Mouse (Mus musculus): ENCODE data around the gene Crkl.

The Crkl gene

DNA sequence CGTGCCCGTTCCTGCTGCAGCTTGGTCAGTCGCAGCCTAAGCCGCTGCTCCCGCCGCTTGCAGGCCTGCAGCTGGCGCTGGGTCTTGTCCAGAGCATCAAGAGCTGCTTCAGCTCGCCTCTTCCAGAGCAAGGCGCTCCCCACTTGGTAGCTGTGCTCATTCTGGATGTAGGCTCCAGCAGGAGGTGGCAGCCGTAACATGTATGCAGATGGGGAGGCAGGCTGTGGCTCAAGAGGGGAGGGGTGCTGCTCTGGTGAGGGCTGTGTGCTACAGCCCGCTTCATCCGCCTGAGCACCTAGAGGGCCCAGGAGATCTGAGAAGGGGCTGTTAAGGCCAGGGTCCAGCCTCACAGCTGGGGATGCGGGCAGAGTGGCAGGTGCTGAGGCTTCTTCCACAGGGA is 76.5 kb downstream of the Crkl start:
- no peak for DNase-seq (ENCODE audit: low spot score in 2 of 2)

DNA sequence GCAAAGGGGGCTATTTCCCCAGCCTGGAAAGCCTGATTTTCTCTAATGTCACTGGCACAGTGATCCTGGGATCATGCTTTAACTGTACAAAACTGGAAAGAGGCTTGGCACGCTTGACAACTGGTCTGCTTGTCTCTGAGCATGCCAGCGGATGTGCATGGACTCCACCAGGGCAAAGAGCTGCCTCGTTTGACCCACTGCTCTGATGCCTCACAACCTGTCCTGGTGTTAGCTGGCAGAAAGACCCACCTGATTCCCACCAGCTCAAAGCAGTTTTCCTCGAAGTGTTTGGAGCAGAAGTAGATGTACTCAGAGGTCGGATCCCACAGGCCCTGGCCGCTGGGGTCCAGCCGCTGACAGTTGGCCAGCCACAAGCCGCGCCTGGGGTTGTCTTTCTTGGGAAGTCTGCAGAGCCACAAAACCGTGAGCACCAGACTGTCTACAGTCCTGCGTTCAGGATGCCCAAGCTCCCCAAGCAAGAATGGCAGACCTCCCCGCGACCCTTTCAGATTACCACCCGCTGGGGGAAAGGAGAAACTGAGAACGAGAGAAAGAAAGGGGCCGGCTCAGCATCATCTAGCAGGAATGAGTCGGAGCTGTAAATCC is 78.3 kb downstream of the Crkl start:
- no peak for DNase-seq (ENCODE audit: low spot score in 2 of 2)

DNA sequence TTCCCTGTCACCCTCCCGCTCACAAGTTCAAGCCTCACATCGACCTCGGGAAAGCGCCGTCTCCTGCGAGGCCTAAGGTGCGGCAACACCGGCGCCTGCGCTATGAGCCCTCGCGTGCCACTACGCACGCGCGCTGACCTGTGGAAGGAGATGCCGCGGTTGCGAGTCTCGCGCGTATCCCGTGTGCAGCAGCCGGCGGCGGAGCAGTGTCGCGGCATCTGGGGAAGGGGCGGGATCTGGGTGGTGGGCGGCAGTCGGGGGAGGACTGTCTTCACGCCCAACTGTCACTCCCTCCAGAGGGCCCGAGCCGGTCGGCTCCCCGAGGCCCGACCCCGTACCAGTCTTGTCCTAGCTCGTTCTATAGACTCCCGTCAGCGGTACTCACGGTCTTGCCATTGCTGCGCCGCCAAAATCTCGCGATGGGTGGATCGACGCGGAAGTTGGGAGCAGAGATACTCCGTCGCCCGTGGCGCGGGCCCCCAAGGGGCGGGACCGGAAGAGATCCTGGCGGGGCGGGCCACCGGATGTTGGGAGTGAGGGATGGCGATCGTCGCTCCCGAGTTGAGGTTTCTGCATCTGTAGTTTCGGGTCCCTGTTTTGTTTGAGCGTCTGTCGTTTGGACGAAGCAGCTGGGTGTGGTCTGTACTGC is 79.0 kb downstream of the Crkl start, which contains the start of gene Thap7:
Thap7 (minus strand) TSS at position 497 of the 649 bp plus-strand sequence.
- DNase-seq (ENCODE audit: low spot score in 2 of 2), result peak; percentile 91 to 94

DNA sequence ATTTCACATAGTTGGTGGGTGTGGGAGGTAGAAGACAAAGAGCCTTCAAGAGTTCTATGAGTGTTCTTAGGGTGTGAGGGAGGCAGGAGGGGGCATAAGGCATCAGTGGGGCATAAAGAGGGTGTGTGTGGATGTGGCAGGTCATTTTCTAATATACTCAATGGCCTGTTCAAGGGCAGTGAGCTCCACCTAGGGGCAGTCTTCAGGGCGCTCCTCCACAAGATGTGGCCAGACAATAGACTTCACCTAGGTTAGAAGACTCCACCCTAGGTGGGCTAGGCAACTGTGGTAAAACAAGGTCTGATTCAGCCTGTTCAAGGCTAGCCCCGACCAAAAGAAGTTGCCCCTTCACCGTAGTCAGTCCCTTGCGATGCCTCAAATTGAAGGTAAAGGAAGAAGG is 80.5 kb downstream of the Crkl start:
- peak in 1 of 2 experiments; percentile 21 for DNase-seq (ENCODE audit: low spot score in 2 of 2)

DNA sequence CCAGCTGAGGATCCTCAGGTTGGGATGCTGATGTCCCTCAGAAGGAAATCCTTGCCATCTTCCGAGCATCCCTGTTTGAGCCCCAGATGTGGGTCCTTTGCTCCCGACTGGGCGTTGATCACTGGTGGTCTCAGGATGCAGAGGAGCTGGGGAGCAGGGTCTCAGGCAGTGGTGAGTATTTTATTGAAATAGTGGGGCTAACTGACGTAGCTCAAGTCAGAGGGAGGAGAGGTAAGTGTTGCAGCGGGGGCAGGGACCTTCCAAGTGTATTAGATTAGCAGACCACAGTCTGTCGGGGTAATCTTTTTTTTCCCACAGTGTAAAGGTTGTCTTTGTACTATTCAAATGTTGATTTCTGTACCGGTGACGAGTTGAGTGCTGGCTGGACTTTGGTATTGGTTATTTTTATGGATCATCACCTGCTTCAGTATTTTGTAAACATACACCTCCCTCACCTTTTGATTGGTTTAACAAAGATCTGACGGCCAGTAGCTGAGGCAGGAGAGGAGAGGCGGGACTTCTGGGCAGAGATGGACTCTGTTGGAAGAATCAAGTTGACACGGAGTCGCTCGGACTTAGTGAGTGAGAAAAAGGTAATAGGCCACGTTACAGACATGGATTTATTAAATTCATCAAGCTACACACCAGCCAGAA is 81.0 kb downstream of the Crkl start:
- no peak for DNase-seq (ENCODE audit: low spot score in 2 of 2)

DNA sequence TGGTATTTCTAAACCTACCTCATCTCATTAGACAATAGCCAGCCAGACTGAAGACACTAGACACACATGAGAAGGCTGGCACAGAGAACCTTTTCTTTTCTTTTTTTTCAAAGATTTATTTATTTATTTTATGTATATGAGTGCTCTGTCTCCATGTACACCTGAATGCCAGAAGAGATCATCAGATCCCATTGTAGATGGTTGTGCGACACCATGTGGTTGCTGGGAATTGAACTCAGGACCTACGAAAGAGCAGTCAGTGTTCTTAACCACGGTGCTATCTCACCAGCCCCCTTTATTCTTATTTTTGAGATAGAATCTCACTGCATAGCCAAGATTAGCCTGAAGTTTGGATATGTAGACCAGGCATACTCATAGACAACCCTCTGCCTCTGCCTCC is 84.8 kb downstream of the Crkl start:
- no peak for DNase-seq (ENCODE audit: low spot score in 2 of 2)
